Mouse (Mus musculus) right cerebral cortex, postnatal 4 days (tissue): ENCODE data around the gene Sass6.
"Not testable (repeated sequence)": the region's sequence is repeated elsewhere in the genome, so short reads cannot be mapped to it uniquely, and the experiment has no call there.

Experiments
- DNase-seq: peaks from one replicate; pipeline ENCODE4 v3.0.0-alpha.2; 2022

The Sass6 gene

GRCm38 (mm10) chr3:116634091-116634490, 39.3 kb downstream of the Sass6 start:
- no peak for DNase-seq

GRCm38 (mm10) chr3:116634853-116635252, 40.1 kb downstream of the Sass6 start:
- DNase-seq: no peak

GRCm38 (mm10) chr3:116635799-116636198, 41.0 kb downstream of the Sass6 start:
- no peak for DNase-seq

- no peak for DNase-seq
Measured at GRCm38 (mm10) chr3:116637693-116638476, 43.1 kb downstream of the Sass6 start.

GRCm38 (mm10) chr3:116638572-116638971, 43.8 kb downstream of the Sass6 start:
- DNase-seq: no peak

- DNase-seq: no peak
Measured at GRCm38 (mm10) chr3:116640024-116640423, 45.2 kb downstream of the Sass6 start.

- DNase-seq: no peak
Measured at GRCm38 (mm10) chr3:116641811-116642371, 47.1 kb downstream of the Sass6 start.

GRCm38 (mm10) chr3:116642373-116642772, 47.6 kb downstream of the Sass6 start:
- DNase-seq: no peak

- DNase-seq: no peak
Measured at GRCm38 (mm10) chr3:116646387-116646786, 51.6 kb downstream of the Sass6 start.

GRCm38 (mm10) chr3:116648805-116649204, 54.0 kb downstream of the Sass6 start:
- no peak for DNase-seq

- no peak for DNase-seq
Measured at GRCm38 (mm10) chr3:116650698-116651097, 55.9 kb downstream of the Sass6 start.

GRCm38 (mm10) chr3:116652033-116652446, 57.3 kb downstream of the Sass6 start:
- DNase-seq: no peak

GRCm38 (mm10) chr3:116653278-116653945, 58.6 kb downstream of the Sass6 start:
- DNase-seq: no peak

GRCm38 (mm10) chr3:116654051-116654450, 59.3 kb downstream of the Sass6 start:
- DNase-seq: not testable (repeated sequence)

GRCm38 (mm10) chr3:116656184-116656965, 61.6 kb downstream of the Sass6 start:
- DNase-seq: no peak

- no peak for DNase-seq
Measured at GRCm38 (mm10) chr3:116658928-116659565, 64.3 kb downstream of the Sass6 start.

- no peak for DNase-seq
Measured at GRCm38 (mm10) chr3:116659856-116660430, 65.2 kb downstream of the Sass6 start.

GRCm38 (mm10) chr3:116661288-116661869, 66.6 kb downstream of the Sass6 start:
- no peak for DNase-seq

- DNase-seq: no peak
Measured at GRCm38 (mm10) chr3:116661870-116662414, 67.2 kb downstream of the Sass6 start.

GRCm38 (mm10) chr3:116662463-116662863, 67.7 kb downstream of the Sass6 start, which contains the start of gene Mfsd14a:
TSS of gene Mfsd14a (minus strand) at chr3:116662677.
- peak; percentile 94 for DNase-seq

GRCm38 (mm10) chr3:116664281-116664680, 69.5 kb downstream of the Sass6 start:
- DNase-seq: not testable (repeated sequence)
